Mouse (Mus musculus) gastrocnemius, adult 18-20 months (tissue): Measurements from ENCODE around the gene Slco2a1. TPM values are rescaled to one million over a fixed set of nuclear protein-coding genes. Genes with fewer than 3 reads are reported as not detected.

Experiments used
- DNase-seq: peaks from one replicate; pipeline ENCODE4 v3.0.0; 2021; ENCODE audit warnings: low spot score
- total RNA-seq, 2 experiments: library from RNA; stranded (reverse); gene quantifications; 2 replicates each; pipeline ENCODE4 v1.2.3; 2021

The Slco2a1 gene
- total RNA-seq, 2 experiments from 2014 or later = 0.71 to 0.93 TPM

- no peak for DNase-seq
These were observed 129.0 kb downstream of the Slco2a1 start for GRCm38 (mm10) chr9:103117495-103117894.

GRCm38 (mm10) chr9:103117951-103118350, 129.4 kb downstream of the Slco2a1 start:
- DNase-seq = no peak

GRCm38 (mm10) chr9:103118651-103119275, 130.3 kb downstream of the Slco2a1 start:
- DNase-seq = no peak

- DNase-seq = no peak
These were observed 131.3 kb downstream of the Slco2a1 start for GRCm38 (mm10) chr9:103119781-103120180.

- DNase-seq = no peak
These were observed 131.7 kb downstream of the Slco2a1 start for GRCm38 (mm10) chr9:103120231-103120630.

GRCm38 (mm10) chr9:103121546-103121945, 133.0 kb downstream of the Slco2a1 start:
- no peak for DNase-seq

- DNase-seq = no peak
These were observed 136.2 kb downstream of the Slco2a1 start for GRCm38 (mm10) chr9:103124746-103125145.

- DNase-seq = no peak
These were observed 145.1 kb downstream of the Slco2a1 start for GRCm38 (mm10) chr9:103133493-103134124.

GRCm38 (mm10) chr9:103134450-103135030, 146.0 kb downstream of the Slco2a1 start:
- DNase-seq = no peak

GRCm38 (mm10) chr9:103139481-103139880, 151.0 kb downstream of the Slco2a1 start:
- no peak for DNase-seq

GRCm38 (mm10) chr9:103140384-103140783, 151.9 kb downstream of the Slco2a1 start:
- DNase-seq = no peak

GRCm38 (mm10) chr9:103141266-103141665, 152.8 kb downstream of the Slco2a1 start:
- no peak for DNase-seq

- no peak for DNase-seq
These were observed 155.4 kb downstream of the Slco2a1 start for GRCm38 (mm10) chr9:103143881-103144280.

GRCm38 (mm10) chr9:103145351-103145750, 156.8 kb downstream of the Slco2a1 start:
- no peak for DNase-seq

Other genes with a start within 250 kb of the Slco2a1 start
- 10 to 100 TPM; 47.9 to 49.8 TPM for gene Ryk, start 153.8 kb upstream of the Slco2a1 start, total RNA-seq
- 1 to 10 TPM in 1 of 2 experiments, under 1 TPM in 1; 0.64 to 1.2 TPM for gene Rab6b, start 123.1 kb downstream of the Slco2a1 start, total RNA-seq
- 10 to 100 TPM; 16.2 to 17.2 TPM for gene Srprb, start 213.4 kb downstream of the Slco2a1 start, total RNA-seq
- 1 to 10 TPM; 2.7 to 3.9 TPM for gene Gm20425, start 241.6 kb downstream of the Slco2a1 start, total RNA-seq
- gene Trf, start 241.7 kb downstream of the Slco2a1 start, total RNA-seq = 10 to 100 TPM; 18.2 to 29.2 TPM